Mouse (Mus musculus) heart, embryonic 16.5 days (tissue): ENCODE measurements at regions not wholly inside any gene's neighbourhood (a gene's known extent, or its start where the extent isn't known, plus 50 kb on each side); places are given as distances from the start of the nearest gene placed in this dataset.

ENCODE experiments used
- ATAC-seq: fragments of 200-750 bp; cut with Nextera tagmentation; replicated peaks from 2 replicates; pipeline ENCODE4 v1.8.0; 2017; ENCODE audit warnings: moderate number of reproducible peaks; ENCODE audit not compliant: insufficient read depth, low FRiP score; ENCODE audit errors: extremely low read depth
- H3K27ac ChIP-seq: fragments of 300-500 bp; sonication (generic); 2 replicates; pipeline ENCODE4 v1.5.1; 2014; ENCODE audit warnings: mild to moderate bottlenecking, low read length, control low read depth, moderate library complexity
- H3K27me3 ChIP-seq: fragments of 300-500 bp; sonication (generic); 2 replicates; pipeline ENCODE4 v1.6.1; 2014; ENCODE audit warnings: low read length, mixed read lengths; ENCODE audit not compliant: control insufficient read depth, insufficient read depth
- H3K36me3 ChIP-seq: fragments of 300-500 bp; sonication (generic); 2 replicates; pipeline ENCODE4 v1.6.1; 2014; ENCODE audit not compliant: control insufficient read depth, insufficient read depth
- H3K4me1 ChIP-seq: fragments of 300-500 bp; sonication (generic); 2 replicates; pipeline ENCODE4 v1.6.1; 2014; ENCODE audit warnings: low read length, mixed read lengths; ENCODE audit not compliant: control insufficient read depth, insufficient read depth
- H3K4me2 ChIP-seq: fragments of 300-500 bp; sonication (generic); 2 replicates; pipeline ENCODE4 v1.6.1; 2014; ENCODE audit warnings: low read depth, mild to moderate bottlenecking, control low read depth, low read length
- H3K4me3 ChIP-seq: fragments of 300-500 bp; sonication (generic); 2 replicates; pipeline ENCODE4 v1.5.1; 2014; ENCODE audit warnings: mild to moderate bottlenecking, control low read depth, low read length
- H3K9ac ChIP-seq: fragments of 300-500 bp; sonication (generic); 2 replicates; pipeline ENCODE4 v1.6.1; 2014; ENCODE audit warnings: low read length, control low read depth
- H3K9me3 ChIP-seq: fragments of 300-500 bp; sonication (generic); replicated peaks from 2 replicates; pipeline ENCODE4 v1.6.1; 2016; ENCODE audit warnings: low read length; ENCODE audit not compliant: control insufficient read depth
- WGBS: fragments of 180-500 bp; shearing (Covaris S2); extraction: QIAGEN DNeasy Blood & Tissue Kit; methylation state at CpG from one replicate; pipeline ENCODE4 v1.1.7; 2014; 5-methylcytosine and 5-hydroxymethylcytosine counted together

GRCm38 (mm10) chr12:77912863-77913554 is 281.0 kb upstream of the Gm6657 start:
- 37% methylated on average over 4 of the region's 4 CpGs for WGBS
- Histone ChIP-seq H3K9me3 (no peaks in the 10 kb centered on the region), H3K27ac (no peak overlapping the region), H3K27me3 (no peaks in the 10 kb centered on the region), H3K36me3 (no peaks in the 10 kb centered on the region), H3K4me3 (no peak overlapping the region), H3K9ac (no peak overlapping the region), H3K4me2 (no peak overlapping the region), H3K4me1 (no peaks in the 10 kb centered on the region)
- ATAC-seq: no peak

GRCm38 (mm10) chr12:77928729-77929128 is 265.3 kb upstream of the Gm6657 start:
- ATAC-seq: no peak

GRCm38 (mm10) chr12:77929571-77929970 is 264.5 kb upstream of the Gm6657 start:
- Histone ChIP-seq H3K27ac (no peak overlapping the region), H3K27me3 (no peaks in the 10 kb centered on the region), H3K9me3 (no peaks in the 10 kb centered on the region), H3K4me1 (no peaks in the 10 kb centered on the region), H3K4me2 (no peak overlapping the region), H3K4me3 (no peak overlapping the region), H3K9ac (no peak overlapping the region), H3K36me3 (no peaks in the 10 kb centered on the region)
- ATAC-seq: no peak
- WGBS: 46% methylated on average over 1 of the region's 1 CpGs

More at GRCm38 (mm10) chr12:77928729-77929128, 265.3 kb upstream of the Gm6657 start:
- Histone ChIP-seq H3K27ac (no peak overlapping the region), H3K4me3 (no peak overlapping the region), H3K9me3 (no peaks in the 10 kb centered on the region), H3K4me1 (no peaks in the 10 kb centered on the region), H3K4me2 (no peak overlapping the region), H3K36me3 (no peaks in the 10 kb centered on the region), H3K9ac (no peak overlapping the region), H3K27me3 (no peaks in the 10 kb centered on the region)
- WGBS: 61% methylated on average over 4 of the region's 4 CpGs

- no peak overlapping the region for H3K4me2 ChIP-seq
- no peak overlapping the region for H3K4me3 ChIP-seq
- no peaks in the 10 kb centered on the region for H3K27me3 ChIP-seq
- no peaks in the 10 kb centered on the region for H3K9me3 ChIP-seq
- no peak for ATAC-seq
- no peaks in the 10 kb centered on the region for H3K36me3 ChIP-seq
- H3K9ac ChIP-seq: no peak overlapping the region
- peaks cover 3% of the 10 kb centered on the region; the same call in 1 of the 2 replicates for H3K4me1 ChIP-seq
- no peak overlapping the region for H3K27ac ChIP-seq
- 43% methylated on average over 8 of the region's 8 CpGs for WGBS
Measured at GRCm38 (mm10) chr12:77943960-77944359, 250.1 kb upstream of the Gm6657 start.

- Histone ChIP-seq H3K27me3 (no peaks in the 10 kb centered on the region), H3K36me3 (no peaks in the 10 kb centered on the region), H3K9me3 (no peaks in the 10 kb centered on the region), H3K4me2 (peak overlapping the region; percentile 69), H3K9ac (peak overlapping the region; percentile 3; the same call in 1 of the 2 replicates), H3K4me3 (peak overlapping the region; percentile 39), H3K4me1 (peaks cover 5% of the 10 kb centered on the region; the same call in 1 of the 2 replicates), H3K27ac (no peak overlapping the region)
- no peak for ATAC-seq
- WGBS: 29% methylated on average over 16 of the region's 16 CpGs
Measured at GRCm38 (mm10) chr12:77949474-77950017, 244.5 kb upstream of the Gm6657 start.

- ATAC-seq: no peak
- Histone ChIP-seq H3K9me3 (no peaks in the 10 kb centered on the region), H3K27me3 (no peaks in the 10 kb centered on the region), H3K9ac (no peak overlapping the region), H3K27ac (no peak overlapping the region), H3K36me3 (no peaks in the 10 kb centered on the region), H3K4me2 (no peak overlapping the region), H3K4me1 (peaks cover 5% of the 10 kb centered on the region; the same call in 1 of the 2 replicates), H3K4me3 (no peak overlapping the region)
- WGBS: 37% methylated on average over 2 of the region's 2 CpGs
Measured at GRCm38 (mm10) chr12:77952492-77952891, 241.6 kb upstream of the Gm6657 start.

GRCm38 (mm10) chr12:77962631-77963030 is 231.4 kb upstream of the Gm6657 start:
- no peaks in the 10 kb centered on the region for H3K36me3 ChIP-seq
- H3K4me1 ChIP-seq: no peaks in the 10 kb centered on the region
- H3K27me3 ChIP-seq: no peaks in the 10 kb centered on the region
- H3K4me3 ChIP-seq: no peak overlapping the region
- no peak for ATAC-seq
- H3K9me3 ChIP-seq: no peaks in the 10 kb centered on the region
- H3K4me2 ChIP-seq: no peak overlapping the region
- H3K27ac ChIP-seq: no peak overlapping the region
- WGBS: 69% methylated on average over 6 of the region's 6 CpGs
- H3K9ac ChIP-seq: no peak overlapping the region

- H3K9me3 ChIP-seq: no peaks in the 10 kb centered on the region
- H3K9ac ChIP-seq: no peak overlapping the region
- 59% methylated on average over 3 of the region's 3 CpGs for WGBS
- H3K27me3 ChIP-seq: no peaks in the 10 kb centered on the region
- no peak overlapping the region for H3K27ac ChIP-seq
- no peak overlapping the region for H3K4me3 ChIP-seq
- no peaks in the 10 kb centered on the region for H3K36me3 ChIP-seq
- ATAC-seq: no peak
- H3K4me2 ChIP-seq: no peak overlapping the region
- H3K4me1 ChIP-seq: peaks cover 6% of the 10 kb centered on the region; the same call in 1 of the 2 replicates
Measured at GRCm38 (mm10) chr12:77968543-77968942, 225.5 kb upstream of the Gm6657 start.

- no peaks in the 10 kb centered on the region for H3K36me3 ChIP-seq
- H3K4me3 ChIP-seq: no peak overlapping the region
- peaks cover 6% of the 10 kb centered on the region; the same call in 1 of the 2 replicates for H3K4me1 ChIP-seq
- no peak overlapping the region for H3K4me2 ChIP-seq
- H3K27me3 ChIP-seq: no peaks in the 10 kb centered on the region
- H3K9me3 ChIP-seq: no peaks in the 10 kb centered on the region
- H3K9ac ChIP-seq: no peak overlapping the region
- no peak for ATAC-seq
- H3K27ac ChIP-seq: no peak overlapping the region
- 68% methylated on average over 1 of the region's 1 CpGs for WGBS
Measured at GRCm38 (mm10) chr12:77970026-77970425, 224.0 kb upstream of the Gm6657 start.
